Mouse (Mus musculus) CH12.LX (cell line): ENCODE measurements around the gene Irak4. TPM values are rescaled to one million over a fixed set of nuclear protein-coding genes. Genes with fewer than 3 reads are reported as not detected.

Experiments used
- DNase-seq: peaks from one replicate; pipeline ENCODE4 v3.0.0-alpha.2; 2013; ENCODE audit errors: extremely low read depth
- H3K27ac ChIP-seq: 2 replicates; pipeline ENCODE4 v1.5.1; 2012; ENCODE audit warnings: low read depth, mild to moderate bottlenecking, control low read depth, moderate library complexity; ENCODE audit not compliant: insufficient read depth
- H3K27me3 ChIP-seq: replicated peaks from 2 replicates; pipeline ENCODE3; 2012; ENCODE audit warnings: inconsistent platforms
- H3K36me3 ChIP-seq, 2 experiments: replicated peaks in 1 of 2; 2 replicates each; pipeline versions ENCODE3 to v1.6.1; 2012; ENCODE audit warnings: inconsistent platforms in 1 of 2, low read length in 1 of 2, mild to moderate bottlenecking in 1 of 2, mixed read lengths in 1 of 2, moderate library complexity in 1 of 2; ENCODE audit not compliant: control insufficient read depth in 1 of 2, insufficient read depth in 1 of 2
- H3K4me1 ChIP-seq, 2 experiments: 2 replicates each; pipeline ENCODE4 v1.6.1; 2012; ENCODE audit warnings: inconsistent platforms in 1 of 2, moderate library complexity in 1 of 2; ENCODE audit not compliant: insufficient read depth in 2 of 2, control insufficient read depth in 1 of 2
- H3K4me2 ChIP-seq: 2 replicates; pipeline ENCODE4 v1.6.1; 2012; ENCODE audit warnings: low read depth, mild to moderate bottlenecking, control low read depth; ENCODE audit not compliant: poor library complexity, insufficient read depth, severe bottlenecking
- H3K4me3 ChIP-seq, 3 experiments: fragments of 150-350 bp in 1 of 3; sonication (generic) in 1 of 3; replicated peaks in 1 of 3; 2 replicates each; pipeline versions ENCODE3 to v1.5.1; 2011 to 2012; ENCODE audit warnings: low read depth in 2 of 3, low read length in 2 of 3, mild to moderate bottlenecking in 2 of 3, moderate library complexity in 2 of 3, control low read depth in 1 of 3, improper control_type of control experiment in 1 of 3, inconsistent platforms in 1 of 3, mixed read lengths in 1 of 3; ENCODE audit not compliant: poor library complexity in 1 of 3
- H3K79me2 ChIP-seq: replicated peaks from 2 replicates; pipeline ENCODE4 v1.6.1; 2012; ENCODE audit warnings: mild to moderate bottlenecking, moderate library complexity; ENCODE audit not compliant: control insufficient read depth, poor library complexity, insufficient read depth, severe bottlenecking; ENCODE audit errors: extremely low read depth
- H3K9ac ChIP-seq: 2 replicates; pipeline ENCODE4 v1.6.1; 2012; ENCODE audit warnings: low read depth, mild to moderate bottlenecking, control low read depth, moderate library complexity; ENCODE audit not compliant: insufficient read depth
- H3K9me3 ChIP-seq: replicated peaks from 2 replicates; pipeline ENCODE3; 2012; ENCODE audit warnings: low read length, inconsistent platforms, mixed read lengths
- BHLHE40 ChIP-seq: IDR thresholded peaks from 2 replicates; pipeline ENCODE4 v1.6.1; 2011; ENCODE audit warnings: mild to moderate bottlenecking, low read depth, low read length, improper control_type of control experiment
- CHD1 ChIP-seq: IDR thresholded peaks from 2 replicates; pipeline ENCODE4 v1.6.1; 2012; ENCODE audit warnings: low read depth, low read length, improper control_type of control experiment, inconsistent platforms
- CTCF ChIP-seq, 2 experiments: IDR thresholded peaks in 1 of 2; conservative IDR thresholded peaks in 1 of 2; 2 replicates each; pipeline ENCODE4 v1.5.1; 2011 to 2012; ENCODE audit warnings: low read depth in 2 of 2, low read length in 2 of 2, improper control_type of control experiment in 1 of 2, inconsistent platforms in 1 of 2, mild to moderate bottlenecking in 1 of 2, moderate library complexity in 1 of 2
- E2F4 ChIP-seq: IDR thresholded peaks from 2 replicates; pipeline ENCODE4 v1.6.1; 2011; ENCODE audit warnings: low read depth, low read length, improper control_type of control experiment; ENCODE audit not compliant: insufficient replicate concordance
- ELF1 ChIP-seq: IDR thresholded peaks from 2 replicates; pipeline ENCODE4 v1.6.1; 2014; ENCODE audit warnings: low read depth, mild to moderate bottlenecking, inconsistent platforms, low read length, improper control_type of control experiment
- EP300 ChIP-seq: IDR thresholded peaks from 2 replicates; pipeline ENCODE4 v1.6.1; 2011; ENCODE audit warnings: low read length, improper control_type of control experiment
- HCFC1 ChIP-seq: IDR thresholded peaks from 2 replicates; pipeline ENCODE4 v1.6.1; 2012; ENCODE audit warnings: low read depth, mild to moderate bottlenecking, inconsistent platforms, low read length, improper control_type of control experiment
- IRF4 ChIP-seq: IDR thresholded peaks from 2 replicates; pipeline ENCODE4 v1.6.1; 2014; ENCODE audit warnings: low read depth, mild to moderate bottlenecking, inconsistent platforms, low read length, improper control_type of control experiment
- JUN ChIP-seq: IDR thresholded peaks from 2 replicates; pipeline ENCODE4 v1.6.1; 2011; ENCODE audit warnings: low read depth, mild to moderate bottlenecking, low read length, improper control_type of control experiment, moderate library complexity; ENCODE audit not compliant: insufficient read depth
- JUND ChIP-seq: conservative IDR thresholded peaks from 2 replicates; pipeline ENCODE4 v1.6.1; 2011; ENCODE audit warnings: low read depth, low read length, improper control_type of control experiment
- MAFK ChIP-seq: IDR thresholded peaks from 2 replicates; pipeline ENCODE4 v1.6.1; 2011; ENCODE audit warnings: low read length, improper control_type of control experiment; ENCODE audit not compliant: insufficient replicate concordance
- MAX ChIP-seq: IDR thresholded peaks from 2 replicates; pipeline ENCODE4 v1.6.1; 2011; ENCODE audit warnings: low read length, improper control_type of control experiment
- MEF2A ChIP-seq: IDR thresholded peaks from 2 replicates; pipeline ENCODE4 v1.6.1; 2014; ENCODE audit warnings: low read depth, mild to moderate bottlenecking, inconsistent platforms, low read length, improper control_type of control experiment, borderline replicate concordance
- NELFE ChIP-seq: IDR thresholded peaks from 2 replicates; pipeline ENCODE4 v1.6.1; 2011; ENCODE audit warnings: low read depth, low read length, improper control_type of control experiment
- POLR2A ChIP-seq: IDR thresholded peaks from 2 replicates; pipeline ENCODE4 v1.6.1; 2011; ENCODE audit warnings: low read depth, mild to moderate bottlenecking, improper control_type of control experiment, low read length
- POLR2AphosphoS2 ChIP-seq: IDR thresholded peaks from 2 replicates; pipeline ENCODE4 v1.6.1; 2011; ENCODE audit warnings: low read depth, low read length, improper control_type of control experiment
- RAD21 ChIP-seq: IDR thresholded peaks from 2 replicates; pipeline ENCODE4 v1.6.1; 2011; ENCODE audit warnings: low read depth, mild to moderate bottlenecking, low read length, improper control_type of control experiment, moderate library complexity
- RCOR1 ChIP-seq: conservative IDR thresholded peaks from 2 replicates; pipeline ENCODE4 v1.6.1; 2012; ENCODE audit warnings: low read depth, mild to moderate bottlenecking, inconsistent platforms, low read length, improper control_type of control experiment
- SIN3A ChIP-seq: IDR thresholded peaks from 2 replicates; pipeline ENCODE4 v1.6.1; 2012; ENCODE audit warnings: low read length, improper control_type of control experiment, inconsistent platforms
- SMC3 ChIP-seq: IDR thresholded peaks from 2 replicates; pipeline ENCODE4 v1.6.1; 2011; ENCODE audit warnings: low read depth, low read length, improper control_type of control experiment
- ZMIZ1 ChIP-seq: IDR thresholded peaks from 2 replicates; pipeline ENCODE4 v1.6.1; 2012; ENCODE audit warnings: low read depth, mild to moderate bottlenecking, inconsistent platforms, low read length, improper control_type of control experiment
- dilution Hi-C: fragments of 300-500 bp; cut with MboI; formaldehyde crosslinking; loops from 2 replicates; pipeline ENCODE4 v1.14.3; 2020; ENCODE audit warnings: low sequenced_read_pairs; ENCODE audit not compliant: extremely low pct_unique_long_range_greater_than_20kb, extremely low pct_ligation_motif_present
- in situ Hi-C: fragments of 300-500 bp; cut with MboI; formaldehyde crosslinking; loops from 3 replicates; pipeline ENCODE4 v1.14.3; 2019; ENCODE audit warnings: low sequenced_read_pairs, low pct_ligation_motif_present, low pct_unique_long_range_greater_than_20kb, mixed read lengths
- polyA plus RNA-seq: library from polyadenylated mRNA; unstranded; fragments of >175 nt; gene quantifications from 2 replicates; pipeline ENCODE4 v1.2.1, GENCODE M21; 2012; ENCODE audit warnings: low read depth; ENCODE audit not compliant: insufficient read length
- total RNA-seq, 2 experiments: library from RNA; depleted of rRNA; stranded (reverse); fragments of 300-350 nt in 1 of 2; fragments of >200 nt in 1 of 2; gene quantifications; 2 replicates each; pipeline ENCODE4 v1.2.3; 2012 to 2014

Irak4 gene
- total and polyA plus RNA-seq, 3 experiments: 7.6 to 15.3 (median 14.4) TPM

DNA sequence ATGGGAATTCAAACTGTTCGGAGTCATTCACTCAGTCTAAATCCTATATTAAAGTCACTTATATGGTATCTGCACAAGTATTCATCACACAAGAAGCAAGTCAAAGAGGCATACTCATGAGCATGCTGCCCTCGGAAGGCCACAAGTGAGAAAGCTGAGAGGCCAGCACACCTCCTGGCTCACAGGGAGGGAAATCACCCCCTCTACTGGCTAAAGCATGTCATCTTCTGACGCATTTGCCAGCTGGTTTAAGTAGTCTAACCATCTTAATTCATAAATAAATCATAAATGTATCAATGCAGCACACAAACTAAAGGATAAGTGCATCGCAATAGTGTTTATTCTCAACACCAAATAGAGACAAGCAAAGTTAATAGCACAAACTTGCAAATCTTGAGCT lies 41.3 kb downstream of the Irak4 start:
- no peak for TF ChIP-seq ZMIZ1
- TF ChIP-seq CTCF (conservative IDR thresholded peaks at IDR 0.05 in 1 of 2, IDR thresholded peaks at IDR 0.05 in 1 of 2; ENCODE audit: low read depth in 2 of 2, low read length in 2 of 2): peak in 1 of 2 experiments; percentile 40; a peak in 2 of 4 replicates
- DNase-seq: no peak
- dilution Hi-C loops: no loop called here

DNA sequence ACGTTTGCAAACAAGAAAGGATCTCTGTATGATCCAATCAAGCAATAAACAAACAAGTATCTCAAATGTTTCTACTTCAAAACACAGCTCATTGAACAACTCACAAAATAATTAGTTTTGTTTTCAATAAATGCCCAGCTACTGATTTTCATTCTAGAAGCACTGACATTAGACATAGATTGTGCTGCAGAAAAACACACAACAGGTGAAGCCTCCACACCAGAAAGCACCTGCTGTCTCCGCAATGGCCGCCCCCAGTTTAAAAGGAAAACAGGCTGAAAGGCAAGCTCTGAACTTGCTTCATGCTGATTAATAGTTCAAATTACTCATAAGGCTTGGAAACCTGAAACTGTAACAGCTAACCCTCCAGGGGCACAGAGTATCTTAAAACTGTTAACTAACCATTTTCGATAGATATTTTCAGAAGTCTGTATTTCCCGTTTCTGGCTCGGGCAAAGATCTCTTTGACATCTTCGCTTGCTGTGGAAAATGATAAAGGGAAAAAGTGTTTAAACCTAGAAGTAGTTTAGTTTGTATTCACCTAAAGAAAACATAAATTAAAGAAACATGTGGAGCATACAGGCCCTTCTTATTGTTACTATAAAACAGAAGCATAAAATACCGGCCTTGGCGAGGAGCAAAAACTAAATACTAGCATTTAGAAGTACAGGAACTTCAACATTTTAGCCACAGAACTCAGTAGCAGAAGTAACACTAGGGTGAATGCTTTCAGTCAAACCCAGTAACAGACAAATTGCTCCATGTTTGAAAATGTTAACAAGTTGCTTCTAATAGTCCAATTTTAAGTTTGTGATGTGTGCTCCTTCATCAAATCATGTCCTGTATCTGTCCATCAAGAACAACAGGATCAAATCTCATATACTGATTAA lies 44.6 kb downstream of the Irak4 start:
- in situ Hi-C loops (no loop called here), dilution Hi-C loops (no loop called here)
- peak overlapping the region; percentile 55 to 95 (median 89) for H3K4me3 ChIP-seq
- peaks cover 0 to 15% of the 10 kb centered on the region in 2 experiments; a peak in 2 of 4 replicates for H3K4me1 ChIP-seq
- no peaks in the 10 kb centered on the region for H3K9me3 ChIP-seq
- H3K4me2 ChIP-seq: peak overlapping the region; percentile 90
- TF ChIP-seq SIN3A (peak; percentile 35; the same call in 1 of the 2 replicates), MAX (no peak), CHD1 (0 out of 2 replicates have a peak, but pooled peaks have one; percentile 83)
- no peaks in the 10 kb centered on the region for H3K27me3 ChIP-seq
- H3K36me3 ChIP-seq: peaks cover 27 to 35% of the 10 kb centered on the region in 2 experiments
- DNase-seq: no peak
- peaks cover 31% of the 10 kb centered on the region for H3K79me2 ChIP-seq
- H3K27ac ChIP-seq: no peak overlapping the region
- peak overlapping the region; percentile 94; the same call in 1 of the 2 replicates for H3K9ac ChIP-seq

More for the DNA sequence above, 41.3 kb downstream of the Irak4 start:
- H3K9ac ChIP-seq: no peak overlapping the region
- H3K27ac ChIP-seq: no peak overlapping the region
- in situ Hi-C loops: no loop called here
- no peaks in the 10 kb centered on the region for H3K9me3 ChIP-seq
- H3K4me3 ChIP-seq: no peak overlapping the region
- H3K4me1 ChIP-seq: peaks cover 0 to 12% of the 10 kb centered on the region in 2 experiments; a peak in 2 of 4 replicates
- peaks cover 53 to 67% of the 10 kb centered on the region in 2 experiments for H3K36me3 ChIP-seq
- no peak overlapping the region for H3K4me2 ChIP-seq
- H3K79me2 ChIP-seq: peaks cover 31% of the 10 kb centered on the region
- no peaks in the 10 kb centered on the region for H3K27me3 ChIP-seq

DNA sequence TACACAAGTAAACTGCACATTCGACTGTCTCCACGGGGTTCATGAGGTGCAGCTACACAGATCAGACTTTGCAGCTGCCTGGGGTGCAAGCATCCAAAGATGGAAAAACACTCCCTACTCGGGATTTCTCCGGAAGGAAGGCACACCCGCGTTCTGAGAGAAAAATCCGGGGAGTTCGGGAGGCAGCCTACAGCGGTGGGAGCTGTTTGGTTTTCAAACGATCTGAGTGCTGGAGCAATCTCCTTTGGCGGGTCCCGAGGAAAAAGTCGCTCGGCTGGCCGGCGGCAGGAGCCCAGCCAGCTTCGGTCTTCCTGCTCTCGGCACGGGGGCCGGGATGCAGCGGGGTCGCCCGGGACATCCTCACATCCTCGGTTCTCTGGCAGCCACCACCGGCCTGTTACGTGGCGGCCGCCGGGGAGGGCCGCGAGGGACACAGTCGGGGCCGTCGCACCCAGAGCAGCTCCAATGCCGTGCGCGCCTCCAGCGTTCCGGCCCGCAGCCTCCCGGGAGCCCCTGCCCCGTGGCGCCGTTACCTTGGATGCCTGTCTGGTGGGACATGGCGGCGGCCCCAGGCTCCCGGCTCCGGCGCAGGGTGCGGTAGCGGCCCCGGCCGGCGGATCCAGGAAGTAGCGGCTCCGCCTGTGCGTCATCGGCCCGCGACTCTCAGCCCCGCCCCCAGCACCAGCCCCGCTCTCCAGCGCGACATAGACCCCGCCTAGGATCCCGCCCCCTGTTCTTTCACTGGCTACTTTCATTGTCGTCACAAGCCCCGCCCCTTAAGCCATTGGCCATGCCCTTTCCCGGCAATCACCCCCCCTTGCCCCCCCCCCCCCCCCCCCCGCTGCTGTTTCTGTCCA lies 46.0 kb downstream of the Irak4 start, which contains the start of gene Twf1:
Gene Twf1, minus strand, starts transcription at position 671 of the 857 bp plus-strand sequence.
- H3K27me3 ChIP-seq: no peaks in the 10 kb centered on the region
- H3K9me3 ChIP-seq: no peaks in the 10 kb centered on the region
- peak within 1 kb of the TSS; percentile 32; the same call in 1 of the 2 replicates for H3K27ac ChIP-seq
- dilution Hi-C loops: no loop called here
- peak; percentile 98 for DNase-seq
- in situ Hi-C loops: loop anchor here (10.0 kb wide), 1 partner anchor 45 kb away; the partner anchor contains the start of genes Irak4 and Pus7l
- peak within 1 kb of the TSS; percentile 89 to 95 (median 94) for H3K4me3 ChIP-seq
- peaks cover 13 to 21% of the 10 kb centered on the region in 2 experiments for H3K36me3 ChIP-seq
- H3K79me2 ChIP-seq: peaks cover 31% of the 10 kb centered on the region
- H3K9ac ChIP-seq: peak within 1 kb of the TSS; percentile 94
- peak within 1 kb of the TSS; percentile 50 for H3K4me2 ChIP-seq
- peaks cover 0 to 15% of the 10 kb centered on the region in 2 experiments; a peak in 2 of 4 replicates for H3K4me1 ChIP-seq
- no peak for TF ChIP-seq JUND
- TF ChIP-seq POLR2AphosphoS2: no peak
- no peak for TF ChIP-seq MAX
- no peak for TF ChIP-seq RAD21
- peak; percentile 83 for TF ChIP-seq POLR2A
- peak; percentile 89 for TF ChIP-seq HCFC1
- TF ChIP-seq BHLHE40: no peak
- peak; percentile 99 for TF ChIP-seq ELF1
- TF ChIP-seq JUN: no peak
- no peak for TF ChIP-seq ZMIZ1
- peak; percentile 43; the same call in 1 of the 2 replicates for TF ChIP-seq IRF4
- no peak for TF ChIP-seq EP300
- no peak for TF ChIP-seq RCOR1
- no peak for TF ChIP-seq E2F4
- peak; percentile 63 for TF ChIP-seq NELFE
- TF ChIP-seq MAFK: no peak
- TF ChIP-seq SMC3: no peak
- TF ChIP-seq MEF2A: 0 out of 2 replicates have a peak, but pooled peaks have one; percentile 23
